Mouse (Mus musculus) myocyte (in vitro differentiated cells): ENCODE measurements around the gene Rorc. TPM values are rescaled to one million over a fixed set of nuclear protein-coding genes. Genes with fewer than 3 reads are reported as not detected.

Experiments used
- H3K27me3 ChIP-seq: one replicate; pipeline ENCODE4 v1.6.1; 2011; ENCODE audit not compliant: control insufficient read depth, insufficient read depth, insufficient read length
- H3K36me3 ChIP-seq: one replicate; pipeline ENCODE4 v1.6.1; 2011; ENCODE audit not compliant: control insufficient read depth, insufficient read depth
- H3K4me2 ChIP-seq: one replicate; pipeline ENCODE4 v1.6.1; 2011; ENCODE audit warnings: low read depth, control low read depth
- H3K4me3 ChIP-seq: one replicate; pipeline ENCODE4 v1.5.1; 2011; ENCODE audit warnings: mild to moderate bottlenecking, control low read depth, moderate library complexity
- H3K79me2 ChIP-seq: one replicate; pipeline ENCODE4 v1.6.1; 2011; ENCODE audit not compliant: control insufficient read depth, insufficient read depth
- H3ac ChIP-seq: one replicate; pipeline ENCODE4 v1.6.1; 2011; ENCODE audit not compliant: control insufficient read depth, insufficient read length
- CEBPB ChIP-seq: IDR thresholded peaks from 2 replicates; pipeline ENCODE4 v1.6.1; 2011; ENCODE audit warnings: mild to moderate bottlenecking, moderate library complexity; ENCODE audit not compliant: poor library complexity, insufficient read depth, severe bottlenecking
- E2F4 ChIP-seq: IDR thresholded peaks from one replicate; pipeline ENCODE4 v1.6.1; 2011; ENCODE audit warnings: mild to moderate bottlenecking, control low read depth, moderate library complexity; ENCODE audit not compliant: insufficient read depth
- MAX ChIP-seq: IDR thresholded peaks from one replicate; pipeline ENCODE4 v1.6.1; 2011; ENCODE audit warnings: low read depth, mild to moderate bottlenecking, control low read depth
- MYOD1 ChIP-seq, 3 experiments: IDR thresholded peaks; one replicate each; pipeline ENCODE4 v1.6.1; 2011; ENCODE audit warnings: control low read depth in 2 of 3, low read depth in 2 of 3, mild to moderate bottlenecking in 2 of 3, moderate library complexity in 1 of 3; ENCODE audit not compliant: insufficient read length in 2 of 3, control insufficient read depth in 1 of 3
- MYOG ChIP-seq, 3 experiments: IDR thresholded peaks; one replicate each; pipeline ENCODE4 v1.6.1; 2011; ENCODE audit warnings: control low read depth in 2 of 3, low read depth in 2 of 3, mild to moderate bottlenecking in 2 of 3; ENCODE audit not compliant: insufficient read length in 2 of 3, control insufficient read depth in 1 of 3, insufficient read depth in 1 of 3
- POLR2A ChIP-seq: IDR thresholded peaks from one replicate; pipeline ENCODE4 v1.6.1; 2011; ENCODE audit warnings: low read depth, mild to moderate bottlenecking, control low read depth, moderate library complexity; ENCODE audit not compliant: insufficient read length
- POLR2AphosphoS2 ChIP-seq: IDR thresholded peaks from one replicate; pipeline ENCODE4 v1.6.1; 2011; ENCODE audit warnings: low read depth, control low read depth; ENCODE audit not compliant: insufficient read length
- REST ChIP-seq: IDR thresholded peaks from one replicate; pipeline ENCODE4 v1.6.1; 2011; ENCODE audit warnings: mild to moderate bottlenecking, control low read depth, moderate library complexity; ENCODE audit not compliant: insufficient read depth, insufficient read length
- SRF ChIP-seq: IDR thresholded peaks from one replicate; pipeline ENCODE4 v1.6.1; 2011; ENCODE audit warnings: low read depth; ENCODE audit not compliant: control insufficient read depth, insufficient read length
- TCF12 ChIP-seq: IDR thresholded peaks from one replicate; pipeline ENCODE4 v1.6.1; 2011; ENCODE audit warnings: mild to moderate bottlenecking, control low read depth; ENCODE audit not compliant: poor library complexity, insufficient read depth, severe bottlenecking
- TCF3 ChIP-seq: IDR thresholded peaks from one replicate; pipeline ENCODE4 v1.6.1; 2011; ENCODE audit warnings: low read depth, control low read depth; ENCODE audit not compliant: insufficient read length
- USF1 ChIP-seq: IDR thresholded peaks from one replicate; pipeline ENCODE4 v1.6.1; 2011; ENCODE audit warnings: low read depth, mild to moderate bottlenecking, control low read depth, moderate library complexity
- polyA plus RNA-seq: library from polyadenylated mRNA; unstranded; fragments of >200 nt; fragmentation: generic; extraction: Trizol; gene quantifications from one replicate; pipeline ENCODE4 v1.2.1, GENCODE M21; 2012; ENCODE audit warnings: missing spikeins

Rorc gene
- polyA plus RNA-seq, 1 experiment = 0.26 TPM

DNA sequence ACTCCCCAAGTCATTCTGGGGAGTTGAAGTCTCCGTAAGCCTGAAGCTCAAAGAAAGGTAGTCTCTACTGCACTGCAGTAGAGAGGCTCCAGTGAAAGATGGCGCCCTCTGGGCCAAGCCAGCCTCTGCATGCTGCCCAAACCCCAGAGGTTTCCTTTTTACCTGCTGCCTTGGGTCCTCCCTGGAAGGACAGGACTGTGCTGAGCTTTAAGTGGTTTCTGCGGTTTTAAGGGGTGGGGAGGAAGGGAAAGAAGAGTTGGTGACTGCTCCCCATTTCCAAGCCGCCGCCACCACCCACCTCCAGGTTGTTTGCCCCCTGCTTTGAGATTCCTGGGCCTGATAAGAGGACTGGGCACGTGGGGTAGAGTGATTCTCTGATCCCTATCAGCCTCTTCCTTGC is 4.0 kb upstream of the Rorc start:
- H3ac ChIP-seq = no peak overlapping the region
- no peaks in the 10 kb centered on the region for H3K36me3 ChIP-seq
- H3K4me3 ChIP-seq = no peak overlapping the region
- TF ChIP-seq MYOD1 (IDR thresholded peaks at IDR 0.05; ENCODE audit: control insufficient read depth in 1 of 3, insufficient read length in 2 of 3, low read depth in 2 of 3) (no peak), E2F4 (no peak), REST (no peak), CEBPB (no peak), TCF12 (no peak), POLR2AphosphoS2 (no peak), TCF3 (no peak), MAX (no peak), POLR2A (no peak)
- no peaks in the 10 kb centered on the region for H3K79me2 ChIP-seq
- peaks cover 6% of the 10 kb centered on the region for H3K27me3 ChIP-seq
- H3K4me2 ChIP-seq = no peak overlapping the region

DNA sequence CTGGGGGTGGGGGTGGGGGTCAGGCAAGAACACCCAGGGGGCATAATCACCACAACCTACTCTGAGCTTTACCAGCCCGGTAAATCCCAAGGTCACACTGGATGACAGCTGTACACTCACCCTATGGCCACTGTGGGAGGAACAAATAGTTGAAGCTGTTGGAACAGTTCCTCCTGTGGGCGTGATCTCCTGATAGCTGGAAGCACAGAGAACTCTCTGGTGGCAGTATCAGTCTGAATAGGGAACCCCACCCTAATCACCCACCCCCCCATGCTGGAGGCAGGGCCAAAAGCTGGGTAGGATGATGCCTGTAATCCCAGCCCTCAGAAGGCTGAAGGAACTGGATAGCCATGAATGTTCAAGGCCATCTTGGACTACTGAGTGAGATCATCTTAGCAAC is 2.9 kb upstream of the Rorc start:
- Histone ChIP-seq H3K79me2 (no peaks in the 10 kb centered on the region), H3K4me3 (no peak overlapping the region), H3K36me3 (no peaks in the 10 kb centered on the region), H3K27me3 (no peaks in the 10 kb centered on the region), H3ac (no peak overlapping the region), H3K4me2 (no peak overlapping the region)
- no peak for TF ChIP-seq USF1
- TF ChIP-seq MYOD1 (IDR thresholded peaks at IDR 0.05; ENCODE audit: control insufficient read depth in 1 of 3, insufficient read length in 2 of 3, low read depth in 2 of 3) = peak in 2 of 3 experiments; percentile 39 to 72
- peak in 1 of 3 experiments; percentile 35 for TF ChIP-seq MYOG (IDR thresholded peaks at IDR 0.05; ENCODE audit: control insufficient read depth in 1 of 3, insufficient read depth in 1 of 3, insufficient read length in 2 of 3, low read depth in 2 of 3)

- no peaks in the 10 kb centered on the region for H3K36me3 ChIP-seq
- no peaks in the 10 kb centered on the region for H3K79me2 ChIP-seq
- no peak overlapping the region for H3K4me2 ChIP-seq
- H3ac ChIP-seq = no peak overlapping the region
- no peaks in the 10 kb centered on the region for H3K27me3 ChIP-seq
- no peak for TF ChIP-seq E2F4
- TF ChIP-seq MYOG (IDR thresholded peaks at IDR 0.05; ENCODE audit: control insufficient read depth in 1 of 3, insufficient read depth in 1 of 3, insufficient read length in 2 of 3, low read depth in 2 of 3) = peak in 2 of 3 experiments; percentile 37 to 92
- no peak for TF ChIP-seq TCF12
- TF ChIP-seq MYOD1 (IDR thresholded peaks at IDR 0.05; ENCODE audit: control insufficient read depth in 1 of 3, insufficient read length in 2 of 3, low read depth in 2 of 3) = peak in 2 of 3 experiments; percentile 61 to 89
- TF ChIP-seq SRF = no peak
- TF ChIP-seq REST = no peak
- peak; percentile 34 for TF ChIP-seq TCF3
- TF ChIP-seq POLR2A = no peak
- TF ChIP-seq MAX = peak; percentile 14
- TF ChIP-seq CEBPB = no peak
- no peak for TF ChIP-seq USF1
- no peak for TF ChIP-seq POLR2AphosphoS2
- no peak overlapping the region for H3K4me3 ChIP-seq
These were observed 957 bp upstream of the Rorc start for GRCm38 (mm10) chr3:94371637-94372036.

- TF ChIP-seq TCF3 (no peak), MAX (no peak), USF1 (no peak), POLR2AphosphoS2 (no peak), SRF (no peak), E2F4 (no peak), TCF12 (no peak), REST (no peak), MYOG (IDR thresholded peaks at IDR 0.05; ENCODE audit: control insufficient read depth in 1 of 3, insufficient read depth in 1 of 3, insufficient read length in 2 of 3, low read depth in 2 of 3) (no peak), MYOD1 (IDR thresholded peaks at IDR 0.05; ENCODE audit: control insufficient read depth in 1 of 3, insufficient read length in 2 of 3, low read depth in 2 of 3) (no peak), POLR2A (no peak), CEBPB (no peak)
- Histone ChIP-seq H3K27me3 (no peaks in the 10 kb centered on the region), H3ac (no peak overlapping the region), H3K4me2 (no peak overlapping the region), H3K79me2 (no peaks in the 10 kb centered on the region), H3K36me3 (no peaks in the 10 kb centered on the region), H3K4me3 (no peak overlapping the region)
These were observed 556 bp upstream of the Rorc start for GRCm38 (mm10) chr3:94372038-94372437.

GRCm38 (mm10) chr3:94373090-94373489 is 496 bp downstream of the Rorc start:
- no peaks in the 10 kb centered on the region for H3K36me3 ChIP-seq
- no peak overlapping the region for H3ac ChIP-seq
- no peak overlapping the region for H3K4me2 ChIP-seq
- TF ChIP-seq MAX (no peak), MYOG (IDR thresholded peaks at IDR 0.05; ENCODE audit: control insufficient read depth in 1 of 3, insufficient read depth in 1 of 3, insufficient read length in 2 of 3, low read depth in 2 of 3) (peak in 1 of 3 experiments; percentile 27)
- H3K79me2 ChIP-seq = no peaks in the 10 kb centered on the region
- H3K4me3 ChIP-seq = no peak overlapping the region
- no peaks in the 10 kb centered on the region for H3K27me3 ChIP-seq
